Mouse (Mus musculus): ENCODE measurements around the gene Gm813. TPM values are rescaled to one million over a fixed set of nuclear protein-coding genes. Genes with fewer than 3 reads are reported as not detected.

The Gm813 gene
- not detected for total RNA-seq (2023)

GRCm38 (mm10) chr16:58616878-58617277 is at the start of gene Gm813:
Gene Gm813, minus strand, starts transcription at chr16:58616978.

GRCm38 (mm10) chr16:58638689-58639175 is 22.0 kb upstream of the Gm813 start, which contains the start of gene E330017A01Rik:
Gene E330017A01Rik, minus strand, starts transcription at chr16:58638739.

Other genes with a start within 250 kb of the Gm813 start
- gene Dcbld2, start 208.5 kb downstream of the Gm813 start, total RNA-seq (2023): 0.80 TPM
- gene St3gal6, start 92.7 kb downstream of the Gm813 start, total RNA-seq (2023): 41.5 TPM
- not detected for gene E330017A01Rik, start 21.8 kb upstream of the Gm813 start, total RNA-seq (2023)
- 11.1 TPM for gene Cpox, start 53.3 kb upstream of the Gm813 start, total RNA-seq (2023)
- not detected for gene Gpr15, start 102.1 kb upstream of the Gm813 start, total RNA-seq (2023)
- 42.3 TPM for gene Cldnd1, start 110.9 kb upstream of the Gm813 start, total RNA-seq (2023)
- gene Olfr172, start 146.2 kb upstream of the Gm813 start, total RNA-seq (2023): not detected
- gene Olfr173, start 183.3 kb upstream of the Gm813 start, total RNA-seq (2023): not detected
- gene Olfr175-ps1, start 209.8 kb upstream of the Gm813 start, total RNA-seq (2023): not detected